7 mouse cellular contexts compared by ENCODE assay signal in the genomic region with DNA sequence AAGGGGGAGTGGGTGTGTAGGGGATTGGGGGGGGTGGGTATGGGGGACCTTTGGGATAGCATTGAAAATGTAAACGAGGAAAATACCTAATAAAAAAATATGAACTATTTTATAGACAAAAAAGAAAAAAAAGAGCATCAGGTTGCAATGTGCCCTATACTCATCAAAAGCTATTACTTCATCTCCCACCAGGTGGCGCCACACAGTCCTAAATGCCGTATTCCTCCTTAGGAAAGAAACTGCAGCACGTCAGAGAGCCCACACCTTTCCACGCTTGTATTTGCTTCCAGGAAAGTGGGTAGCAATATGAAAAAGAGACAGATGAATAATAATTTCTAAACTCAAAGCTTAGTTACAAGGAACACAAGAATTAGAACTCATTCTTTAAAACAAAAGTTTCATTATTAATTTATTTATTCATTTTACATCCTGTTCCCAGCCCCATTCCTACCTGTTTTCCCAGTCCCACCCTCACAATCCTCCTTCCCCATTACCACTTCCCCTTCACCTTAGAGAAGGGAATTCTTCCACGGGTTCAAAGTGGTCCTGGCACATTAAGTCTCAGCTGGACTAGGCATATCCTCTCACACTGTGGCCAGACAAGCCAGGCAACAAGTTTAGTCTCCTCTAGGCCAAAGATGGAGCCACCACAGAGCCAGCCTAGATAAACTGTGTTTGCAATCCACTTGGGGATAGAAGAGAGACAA.
DNase-seq lines count a peak whose midpoint lies in the region; ATAC-seq and TF ChIP-seq lines count a peak whose summit lies in the region.

No protein-coding gene starts in this region.

- in situ Hi-C loops in ES-E14 (cut with MboI; ENCODE audit: low sequenced_read_pairs in 2 of 2, unreplicated experiment in 2 of 2), result no loop called here

- ATAC-seq in hindbrain, embryonic 16.5 days, result peak; percentile 83
- ATAC-seq in stomach, postnatal 0 days (ENCODE audit: low FRiP score, low TSS enrichment), result 0 out of 2 replicates have a peak, but pooled peaks have one; percentile 54

- peak; percentile 74 for TF ChIP-seq CTCF in stomach, postnatal 0 days (IDR thresholded peaks at IDR 0.05; ENCODE audit: low read depth)

- H3K4me2 ChIP-seq in hindbrain, embryonic 16.5 days (ENCODE audit: low read length), result no peak overlapping the region
- H3K4me2 ChIP-seq in stomach, postnatal 0 days (replicated peaks; ENCODE audit: low read depth), result no peak overlapping the region

- H3K27ac ChIP-seq in ES-E14 (ENCODE audit: insufficient read depth, low read depth, low read length, poor library complexity, severe bottlenecking), result no peak overlapping the region
- H3K27ac ChIP-seq in hindbrain, embryonic 16.5 days (ENCODE audit: low read depth, low read length), result no peak overlapping the region
- no peak overlapping the region for H3K27ac ChIP-seq in stomach, postnatal 0 days (replicated peaks)

- no peaks in the 10 kb centered on the region for H3K4me1 ChIP-seq in ES-E14 (ENCODE audit: control insufficient read depth in 2 of 2, insufficient read depth in 2 of 2, low read length in 2 of 2, poor library complexity in 1 of 2)
- H3K4me1 ChIP-seq in hindbrain, embryonic 16.5 days (ENCODE audit: control insufficient read depth, insufficient read depth, low read depth, low read length), result no peaks in the 10 kb centered on the region
- no peaks in the 10 kb centered on the region for H3K4me1 ChIP-seq in stomach, postnatal 0 days (replicated peaks; ENCODE audit: control insufficient read depth, insufficient read depth)

- H3K36me3 ChIP-seq in ES-E14 (ENCODE audit: control insufficient read depth, insufficient read depth, low read length, poor library complexity, severe bottlenecking), result no peaks in the 10 kb centered on the region
- H3K36me3 ChIP-seq in hindbrain, embryonic 16.5 days (ENCODE audit: control insufficient read depth, insufficient read depth, low read length), result no peaks in the 10 kb centered on the region
- no peaks in the 10 kb centered on the region for H3K36me3 ChIP-seq in stomach, postnatal 0 days (ENCODE audit: control insufficient read depth, insufficient read depth, low read length)

- WGBS in hindbrain, embryonic 16.5 days, result 11% methylated on average over 6 of the region's 6 CpGs
- 17% methylated on average over 6 of the region's 6 CpGs for WGBS in stomach, postnatal 0 days

- H3K27me3 ChIP-seq in hindbrain, embryonic 16.5 days (replicated peaks; ENCODE audit: control insufficient read depth, insufficient read depth, low read length), result no peaks in the 10 kb centered on the region
- no peaks in the 10 kb centered on the region for H3K27me3 ChIP-seq in stomach, postnatal 0 days (ENCODE audit: control insufficient read depth, insufficient read depth, low read length)

- H3K9ac ChIP-seq in ES-E14 (ENCODE audit: insufficient read depth, low read depth, low read length, poor library complexity, severe bottlenecking), result no peak overlapping the region
- H3K9ac ChIP-seq in hindbrain, embryonic 16.5 days (ENCODE audit: low read depth, low read length), result no peak overlapping the region
- no peak overlapping the region for H3K9ac ChIP-seq in stomach, postnatal 0 days (ENCODE audit: low read length)

- DNase-seq in ES-E14 (ENCODE audit: low read depth, low spot score), result peak; percentile 67
- DNase-seq in adrenal gland, adult 8-10 months, result peak; percentile 20
- DNase-seq in embryo, embryonic 11 days, result peak; percentile 71
- DNase-seq in layer of hippocampus, postnatal 14 days (ENCODE audit: low spot score in 2 of 2), result peak; percentile 66 to 80
- DNase-seq in mesoderm, embryonic 11.5 days (ENCODE audit: low read depth, low spot score), result peak; percentile 68
- peak; percentile 45 for DNase-seq in stomach, postnatal 0 days (ENCODE audit: low spot score)

- no peak for TF ChIP-seq EP300 in stomach, postnatal 0 days (optimal IDR thresholded peaks at IDR 0.05)

- no peak overlapping the region for H3K4me3 ChIP-seq in ES-E14 (ENCODE audit: insufficient read depth in 1 of 2, low read depth in 1 of 2, low read length in 2 of 2, poor library complexity in 1 of 2, severe bottlenecking in 1 of 2)
- H3K4me3 ChIP-seq in hindbrain, embryonic 16.5 days (ENCODE audit: low read length), result no peak overlapping the region
- no peak overlapping the region for H3K4me3 ChIP-seq in stomach, postnatal 0 days (ENCODE audit: low read depth, low read length)

- H3K9me3 ChIP-seq in ES-E14 (ENCODE audit: control insufficient read depth, insufficient read depth, low read depth, low read length), result no peaks in the 10 kb centered on the region
- no peaks in the 10 kb centered on the region for H3K9me3 ChIP-seq in hindbrain, embryonic 16.5 days (ENCODE audit: control insufficient read depth, low read length)
- no peaks in the 10 kb centered on the region for H3K9me3 ChIP-seq in stomach, postnatal 0 days (ENCODE audit: control insufficient read depth, low read length)

TF ChIP-seq in ES-E14, 5 proteins besides CTCF, POLR2A, EP300 and RAD21:
- no peak for TF ChIP-seq HCFC1 (IDR thresholded peaks at IDR 0.05; ENCODE audit: borderline replicate concordance, insufficient read depth, low read length)
- no peak for TF ChIP-seq CHD2 (IDR thresholded peaks at IDR 0.05; ENCODE audit: low read depth, low read length)
- TF ChIP-seq ZC3H11A (IDR thresholded peaks at IDR 0.05; ENCODE audit: borderline replicate concordance, low read depth, low read length), result 0 out of 2 replicates have a peak, but pooled peaks have one; percentile 30
- TF ChIP-seq MAFK (IDR thresholded peaks at IDR 0.05; ENCODE audit: insufficient read depth, low read depth, low read length), result no peak
- peak; percentile 75 for TF ChIP-seq ZNF384 (IDR thresholded peaks at IDR 0.05; ENCODE audit: low read depth, low read length)

Comparison
In these comparisons a context has a peak if more than half of its experiments do, and no peak if none do; other contexts are left out.
1. DNase-seq: peak in every context shown above with its lines; median percentile 73 in layer of hippocampus, postnatal 14 days; 71 in embryo, embryonic 11 days; 68 in mesoderm, embryonic 11.5 days; 67 in ES-E14; 45 in stomach, postnatal 0 days; 20 in adrenal gland, adult 8-10 months.